9 mouse cellular contexts compared by ENCODE assay signal in genomic region chr2:101472449-101473115, GRCm38 (mm10).
DNase-seq lines count a peak whose midpoint lies in the region; ATAC-seq and TF ChIP-seq lines count a peak whose summit lies in the region.
"Had no signal": no experiment of that assay in that cellular context is flagged by ENCODE, and none has a peak within 500 bp of the region (broad histone marks: within the 10 kb centered on the region; RNA-seq: fewer than 3 reads in every experiment).

No protein-coding gene starts in this region.

- H3K4me3 ChIP-seq in ES-E14 (ENCODE audit: insufficient read depth in 1 of 2, low read depth in 1 of 2, low read length in 2 of 2, poor library complexity in 1 of 2, severe bottlenecking in 1 of 2) = no peak overlapping the region
- H3K4me3 ChIP-seq in forebrain, embryonic 13.5 days = no peak overlapping the region
- no peak overlapping the region for H3K4me3 ChIP-seq in lung, embryonic 15.5 days
- H3K4me3 ChIP-seq: liver, embryonic 15.5 days had no signal

- DNase-seq in ES-E14 (ENCODE audit: low read depth, low spot score) = peak; percentile 83
- DNase-seq in c-Kit-positive CD71-negative TER-119-negative erythroid progenitor cells, embryonic 14.5 days (ENCODE audit: low read depth) = peak; percentile 84
- DNase-seq in layer of hippocampus, adult 18-20 months (ENCODE audit: low spot score in 2 of 2) = peak; percentile 67 to 89
- DNase-seq in ovary, postnatal 36 days (ENCODE audit: low spot score) = peak; percentile 77
- peak; percentile 92 for DNase-seq in thymus, postnatal 14 days

- in situ Hi-C loops in ES-E14 (cut with MboI; ENCODE audit: low sequenced_read_pairs in 2 of 2, unreplicated experiment in 2 of 2) = no loop called here

- no peak overlapping the region for H3K27ac ChIP-seq in ES-E14 (ENCODE audit: insufficient read depth, low read depth, low read length, poor library complexity, severe bottlenecking)
- H3K27ac ChIP-seq in forebrain, embryonic 13.5 days = no peak overlapping the region
- no peak overlapping the region for H3K27ac ChIP-seq in lung, embryonic 15.5 days
- H3K27ac ChIP-seq: liver, embryonic 15.5 days had no signal

- H3K27me3 ChIP-seq in forebrain, embryonic 13.5 days = no peaks in the 10 kb centered on the region
- H3K27me3 ChIP-seq in lung, embryonic 15.5 days = no peaks in the 10 kb centered on the region
- H3K27me3 ChIP-seq: liver, embryonic 15.5 days had no signal

- 30% methylated on average over 8 of the region's 8 CpGs for WGBS in forebrain, embryonic 13.5 days
- 29% methylated on average over 8 of the region's 8 CpGs for WGBS in lung, embryonic 15.5 days

- H3K9ac ChIP-seq in ES-E14 (ENCODE audit: insufficient read depth, low read depth, low read length, poor library complexity, severe bottlenecking) = no peak overlapping the region
- no peak overlapping the region for H3K9ac ChIP-seq in forebrain, embryonic 13.5 days
- H3K9ac ChIP-seq in lung, embryonic 15.5 days = no peak overlapping the region
- H3K9ac ChIP-seq: liver, embryonic 15.5 days had no signal

- H3K4me2 ChIP-seq in forebrain, embryonic 13.5 days = no peak overlapping the region
- H3K4me2 ChIP-seq in lung, embryonic 15.5 days = no peak overlapping the region
- H3K4me2 ChIP-seq: liver, embryonic 15.5 days had no signal

- H3K36me3 ChIP-seq in ES-E14 (ENCODE audit: control insufficient read depth, insufficient read depth, low read length, poor library complexity, severe bottlenecking) = no peaks in the 10 kb centered on the region
- H3K36me3 ChIP-seq in forebrain, embryonic 13.5 days (ENCODE audit: poor library complexity, severe bottlenecking) = no peaks in the 10 kb centered on the region
- H3K36me3 ChIP-seq in lung, embryonic 15.5 days = no peaks in the 10 kb centered on the region
- H3K36me3 ChIP-seq: liver, embryonic 15.5 days had no signal

- no peaks in the 10 kb centered on the region for H3K4me1 ChIP-seq in ES-E14 (ENCODE audit: control insufficient read depth in 2 of 2, insufficient read depth in 2 of 2, low read length in 2 of 2, poor library complexity in 1 of 2)
- no peaks in the 10 kb centered on the region for H3K4me1 ChIP-seq in forebrain, embryonic 13.5 days
- no peaks in the 10 kb centered on the region for H3K4me1 ChIP-seq in lung, embryonic 15.5 days
- H3K4me1 ChIP-seq: liver, embryonic 15.5 days had no signal

- no peaks in the 10 kb centered on the region for H3K9me3 ChIP-seq in ES-E14 (ENCODE audit: control insufficient read depth, insufficient read depth, low read depth, low read length)
- no peaks in the 10 kb centered on the region for H3K9me3 ChIP-seq in forebrain, embryonic 13.5 days (replicated peaks)
- H3K9me3 ChIP-seq in lung, embryonic 15.5 days = no peaks in the 10 kb centered on the region
- H3K9me3 ChIP-seq: liver, embryonic 15.5 days had no signal

- peak; percentile 94 for ATAC-seq in forebrain, embryonic 13.5 days
- peak; percentile 99 for ATAC-seq in hematopoietic stem cell, adult 5-6 weeks (replicated peaks in 1 of 2; ENCODE audit: insufficient read depth in 1 of 2, low FRiP score in 2 of 2, low TSS enrichment in 1 of 2, low read depth in 1 of 2, poor library complexity in 2 of 2, severe bottlenecking in 2 of 2)
- peak; percentile 73; the same call in 1 of the 2 replicates for ATAC-seq in lung, embryonic 15.5 days (ENCODE audit: borderline replicate concordance, extremely low read depth, low FRiP score, low TSS enrichment)

TF ChIP-seq in ES-E14, 5 proteins besides CTCF, POLR2A, EP300 and RAD21:
- TF ChIP-seq ZC3H11A (IDR thresholded peaks at IDR 0.05; ENCODE audit: borderline replicate concordance, low read depth, low read length) (peak; percentile 85), MAFK (IDR thresholded peaks at IDR 0.05; ENCODE audit: insufficient read depth, low read depth, low read length) (no peak)
TF ChIP-seq in ES-E14: peak in this region for 1.
